Mouse (Mus musculus): ENCODE results near the gene Ugt1a2. TPM values are rescaled to one million over a fixed set of nuclear protein-coding genes. Genes with fewer than 3 reads are reported as not detected.

Ugt1a2 gene
- total and polyA plus RNA-seq, 3 experiments: not detected

GRCm38 (mm10) chr1:88240072-88240471 is 39.7 kb downstream of the Ugt1a2 start:
- H3K4me3 ChIP-seq: no peak overlapping the region
- H3K27me3 ChIP-seq (ENCODE audit: control insufficient read depth, insufficient read depth, low read length): no peaks in the 10 kb centered on the region
- H3K36me3 ChIP-seq (ENCODE audit: control insufficient read depth, insufficient read depth, low read length): no peaks in the 10 kb centered on the region
- TF ChIP-seq CTCF (IDR thresholded peaks at IDR 0.05) (no peak), EP300 (IDR thresholded peaks at IDR 0.05; ENCODE audit: insufficient read depth, low read depth, low read length) (no peak), POLR2A (IDR thresholded peaks at IDR 0.05; ENCODE audit: insufficient read depth, low read depth, low read length) (no peak)
- 61% methylated on average over 5 of the region's 5 CpGs for WGBS
- no peak overlapping the region for H3K9ac ChIP-seq (ENCODE audit: low read depth, low read length)
- DNase-seq: no peak
- H3K27ac ChIP-seq: no peak overlapping the region
- H3K79me2 ChIP-seq (replicated peaks; ENCODE audit: control insufficient read depth, insufficient read depth, low read length): no peaks in the 10 kb centered on the region
- intact Hi-C loops (cut with DNase I): no loop called here
- no peaks in the 10 kb centered on the region for H3K4me1 ChIP-seq (ENCODE audit: control insufficient read depth, insufficient read depth, low read length)

- Histone ChIP-seq H3K9ac (ENCODE audit: low read depth, low read length) (no peak overlapping the region), H3K4me3 (no peak overlapping the region), H3K27ac (no peak overlapping the region), H3K27me3 (ENCODE audit: control insufficient read depth, insufficient read depth, low read length) (no peaks in the 10 kb centered on the region), H3K4me1 (ENCODE audit: control insufficient read depth, insufficient read depth, low read length) (no peaks in the 10 kb centered on the region), H3K79me2 (replicated peaks; ENCODE audit: control insufficient read depth, insufficient read depth, low read length) (no peaks in the 10 kb centered on the region), H3K36me3 (ENCODE audit: control insufficient read depth, insufficient read depth, low read length) (no peaks in the 10 kb centered on the region)
- 56% methylated on average over 4 of the region's 4 CpGs for WGBS
- TF ChIP-seq CTCF (IDR thresholded peaks at IDR 0.05) (no peak), EP300 (IDR thresholded peaks at IDR 0.05; ENCODE audit: insufficient read depth, low read depth, low read length) (no peak), POLR2A (IDR thresholded peaks at IDR 0.05; ENCODE audit: insufficient read depth, low read depth, low read length) (no peak)
- intact Hi-C loops (cut with DNase I): no loop called here
- DNase-seq: no peak
Measured at GRCm38 (mm10) chr1:88240579-88240978, 40.2 kb downstream of the Ugt1a2 start.

- DNase-seq: no peak
- Histone ChIP-seq H3K79me2 (replicated peaks; ENCODE audit: control insufficient read depth, insufficient read depth, low read length) (no peaks in the 10 kb centered on the region), H3K36me3 (ENCODE audit: control insufficient read depth, insufficient read depth, low read length) (no peaks in the 10 kb centered on the region), H3K27me3 (ENCODE audit: control insufficient read depth, insufficient read depth, low read length) (no peaks in the 10 kb centered on the region), H3K9ac (ENCODE audit: low read depth, low read length) (no peak overlapping the region), H3K4me1 (ENCODE audit: control insufficient read depth, insufficient read depth, low read length) (no peaks in the 10 kb centered on the region), H3K27ac (no peak overlapping the region), H3K4me3 (no peak overlapping the region)
- TF ChIP-seq EP300 (IDR thresholded peaks at IDR 0.05; ENCODE audit: insufficient read depth, low read depth, low read length) (no peak), POLR2A (IDR thresholded peaks at IDR 0.05; ENCODE audit: insufficient read depth, low read depth, low read length) (no peak)
- intact Hi-C loops (cut with DNase I): no loop called here
- 60% methylated on average over 5 of the region's 5 CpGs for WGBS
Measured at GRCm38 (mm10) chr1:88243861-88244260, 43.5 kb downstream of the Ugt1a2 start.

- intact Hi-C loops (cut with DNase I): no loop called here
- TF ChIP-seq EP300 (IDR thresholded peaks at IDR 0.05; ENCODE audit: insufficient read depth, low read depth, low read length) (no peak), CTCF (IDR thresholded peaks at IDR 0.05) (no peak), POLR2A (IDR thresholded peaks at IDR 0.05; ENCODE audit: insufficient read depth, low read depth, low read length) (no peak)
- Histone ChIP-seq H3K4me1 (ENCODE audit: control insufficient read depth, insufficient read depth, low read length) (no peaks in the 10 kb centered on the region), H3K9ac (ENCODE audit: low read depth, low read length) (no peak overlapping the region), H3K27ac (no peak overlapping the region), H3K4me3 (no peak overlapping the region), H3K36me3 (ENCODE audit: control insufficient read depth, insufficient read depth, low read length) (no peaks in the 10 kb centered on the region), H3K27me3 (ENCODE audit: control insufficient read depth, insufficient read depth, low read length) (no peaks in the 10 kb centered on the region), H3K79me2 (replicated peaks; ENCODE audit: control insufficient read depth, insufficient read depth, low read length) (no peaks in the 10 kb centered on the region)
- no peak for DNase-seq
- 71% methylated on average over 6 of the region's 6 CpGs for WGBS
Measured at GRCm38 (mm10) chr1:88245881-88246280, 45.5 kb downstream of the Ugt1a2 start.

- no peaks in the 10 kb centered on the region for H3K36me3 ChIP-seq (ENCODE audit: control insufficient read depth, insufficient read depth, low read length)
- intact Hi-C loops (cut with DNase I): no loop called here
- H3K27me3 ChIP-seq (ENCODE audit: control insufficient read depth, insufficient read depth, low read length): no peaks in the 10 kb centered on the region
- no peak for DNase-seq
- no peak overlapping the region for H3K27ac ChIP-seq
- H3K4me1 ChIP-seq (ENCODE audit: control insufficient read depth, insufficient read depth, low read length): no peaks in the 10 kb centered on the region
- H3K79me2 ChIP-seq (replicated peaks; ENCODE audit: control insufficient read depth, insufficient read depth, low read length): no peaks in the 10 kb centered on the region
- TF ChIP-seq CTCF (IDR thresholded peaks at IDR 0.05) (no peak), POLR2A (IDR thresholded peaks at IDR 0.05; ENCODE audit: insufficient read depth, low read depth, low read length) (no peak), EP300 (IDR thresholded peaks at IDR 0.05; ENCODE audit: insufficient read depth, low read depth, low read length) (no peak)
- no peak overlapping the region for H3K9ac ChIP-seq (ENCODE audit: low read depth, low read length)
- 48% methylated on average over 6 of the region's 6 CpGs for WGBS
- no peak overlapping the region for H3K4me3 ChIP-seq
Measured at GRCm38 (mm10) chr1:88246386-88246785, 46.0 kb downstream of the Ugt1a2 start.

- Histone ChIP-seq H3K27me3 (ENCODE audit: control insufficient read depth, insufficient read depth, low read length) (no peaks in the 10 kb centered on the region), H3K27ac (no peak overlapping the region), H3K4me3 (no peak overlapping the region), H3K9ac (ENCODE audit: low read depth, low read length) (no peak overlapping the region), H3K4me1 (ENCODE audit: control insufficient read depth, insufficient read depth, low read length) (no peaks in the 10 kb centered on the region), H3K36me3 (ENCODE audit: control insufficient read depth, insufficient read depth, low read length) (no peaks in the 10 kb centered on the region), H3K79me2 (replicated peaks; ENCODE audit: control insufficient read depth, insufficient read depth, low read length) (no peaks in the 10 kb centered on the region)
- WGBS: 39% methylated on average over 2 of the region's 2 CpGs
- no peak for DNase-seq
- TF ChIP-seq EP300 (IDR thresholded peaks at IDR 0.05; ENCODE audit: insufficient read depth, low read depth, low read length) (no peak), POLR2A (IDR thresholded peaks at IDR 0.05; ENCODE audit: insufficient read depth, low read depth, low read length) (no peak), CTCF (IDR thresholded peaks at IDR 0.05) (no peak)
- intact Hi-C loops (cut with DNase I): no loop called here
Measured at GRCm38 (mm10) chr1:88247660-88248059, 47.3 kb downstream of the Ugt1a2 start.

All from heart, adult 2 months (tissue).